Mouse (Mus musculus): ENCODE measurements around the gene Smyd4.

The Smyd4 gene

DNA sequence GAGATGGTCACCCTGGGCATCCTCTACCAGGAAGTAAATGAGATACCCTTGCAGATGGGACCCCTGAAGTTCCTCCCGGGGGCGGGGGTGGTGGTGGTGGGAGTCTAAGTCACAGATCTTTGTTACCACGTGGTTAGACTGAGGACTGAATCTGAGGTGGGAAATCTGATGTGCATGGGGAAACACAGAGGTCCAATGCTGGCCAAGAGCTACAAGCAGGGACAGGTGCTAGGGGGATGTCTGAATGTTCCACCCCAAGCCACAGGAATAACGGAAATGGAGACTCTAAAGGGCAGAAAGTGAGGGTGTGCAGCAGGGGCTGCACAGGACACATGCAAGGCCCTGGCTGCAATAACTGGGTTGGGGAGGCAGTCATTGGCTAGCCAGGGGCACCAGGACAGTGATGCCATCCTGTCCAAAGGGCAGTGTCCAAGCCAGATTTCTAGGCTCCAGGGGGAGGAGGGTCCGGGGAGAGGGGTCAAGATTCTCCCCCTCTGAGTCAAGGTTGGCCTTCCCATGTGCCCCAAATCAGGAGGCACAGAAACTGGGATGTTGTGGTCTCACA, 72.7 kb downstream of the Smyd4 start:
- no peak for DNase-seq (ENCODE audit: low read depth)

DNA sequence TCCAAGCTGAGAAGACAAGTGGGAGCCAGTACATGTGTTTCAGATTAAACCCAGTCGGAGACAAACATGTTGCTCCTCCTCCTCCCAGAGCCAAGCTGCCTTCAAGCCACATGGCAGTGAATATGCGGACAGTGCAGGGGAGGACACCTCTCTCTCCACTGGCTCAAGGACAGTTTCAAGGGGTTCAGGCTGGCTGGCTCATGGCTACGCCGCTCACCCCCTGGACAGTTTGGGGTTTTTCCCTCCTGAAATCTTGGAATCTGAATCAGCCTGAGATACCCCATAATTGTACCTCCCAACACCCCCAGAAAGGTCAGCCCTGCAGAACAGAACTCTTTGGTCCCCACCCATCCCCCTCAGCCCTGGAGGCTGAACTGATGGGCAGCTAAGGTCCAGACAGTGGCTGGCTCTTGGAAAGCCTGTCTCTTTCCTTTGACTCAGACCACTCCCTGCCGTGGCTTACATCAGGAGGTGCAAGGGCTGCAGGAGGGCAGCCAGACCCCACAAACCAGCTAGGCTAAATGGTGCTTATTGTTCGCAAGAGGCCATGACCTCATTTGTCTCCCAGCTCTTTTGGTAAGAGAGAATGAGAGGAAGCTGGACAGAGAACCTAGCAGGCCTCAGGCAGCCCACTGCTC, 73.3 kb downstream of the Smyd4 start:
- no peak for DNase-seq (ENCODE audit: low read depth)

DNA sequence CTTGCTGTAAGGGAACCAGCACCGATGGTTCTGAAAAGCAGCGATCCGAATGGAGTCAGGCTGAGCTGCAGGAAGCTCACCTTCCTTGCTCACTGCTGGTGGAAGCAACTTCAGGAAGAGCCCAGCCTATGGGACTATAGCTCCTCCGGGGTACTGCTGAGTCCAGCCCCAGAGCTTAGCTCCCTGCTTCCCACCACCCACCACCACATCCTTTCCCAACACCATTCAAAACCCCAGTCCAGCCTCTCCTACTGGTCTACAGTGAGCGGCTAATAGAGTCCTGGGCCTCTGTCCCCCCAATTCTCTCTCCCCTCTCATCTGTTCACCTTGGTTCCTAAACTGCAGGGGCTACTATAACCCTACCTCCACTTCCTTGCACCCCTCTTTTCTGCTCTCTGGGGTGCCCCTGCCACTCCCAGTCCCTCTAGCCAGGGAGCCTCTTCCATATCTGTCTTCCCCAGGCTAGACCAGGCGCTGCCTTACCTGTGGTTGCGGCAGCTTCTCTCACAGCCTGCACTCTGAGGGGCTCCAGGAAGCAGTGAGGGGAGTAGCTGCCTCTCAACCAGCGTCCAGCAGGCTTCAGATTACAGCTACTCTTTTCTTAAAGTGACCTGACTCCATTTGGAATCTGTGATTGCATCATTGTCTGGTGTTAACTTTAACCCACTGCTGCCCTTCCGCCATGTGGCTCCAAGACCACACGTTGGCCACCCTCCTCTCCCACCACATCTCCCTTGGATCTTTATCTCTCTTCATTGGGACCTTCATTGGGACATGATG, 74.0 kb downstream of the Smyd4 start, which contains the start of gene Serpinf1:
Gene Serpinf1, minus strand, starts transcription at position 689 of the 780 bp plus-strand sequence.
- no peak for DNase-seq (ENCODE audit: low read depth)

DNA sequence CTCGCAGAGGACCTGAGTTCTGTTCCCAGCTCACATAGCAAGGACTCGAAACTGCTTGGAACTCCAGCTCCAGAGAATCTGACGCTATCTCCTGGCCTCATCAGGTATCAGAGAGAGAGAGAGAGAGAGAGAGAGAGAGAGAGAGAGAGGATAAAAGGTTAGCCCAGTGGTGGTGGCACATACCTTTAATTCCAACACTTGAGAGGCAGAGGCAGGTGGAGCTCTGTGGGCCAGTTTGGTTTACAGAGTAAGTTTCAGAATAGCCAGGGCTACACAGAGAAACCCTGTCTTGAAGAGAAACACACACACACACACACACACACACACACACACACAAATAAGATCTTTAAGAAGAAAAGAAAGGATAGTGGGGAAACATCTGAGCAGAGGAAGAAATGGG, 74.9 kb downstream of the Smyd4 start:
- no peak for DNase-seq (ENCODE audit: low read depth)

DNA sequence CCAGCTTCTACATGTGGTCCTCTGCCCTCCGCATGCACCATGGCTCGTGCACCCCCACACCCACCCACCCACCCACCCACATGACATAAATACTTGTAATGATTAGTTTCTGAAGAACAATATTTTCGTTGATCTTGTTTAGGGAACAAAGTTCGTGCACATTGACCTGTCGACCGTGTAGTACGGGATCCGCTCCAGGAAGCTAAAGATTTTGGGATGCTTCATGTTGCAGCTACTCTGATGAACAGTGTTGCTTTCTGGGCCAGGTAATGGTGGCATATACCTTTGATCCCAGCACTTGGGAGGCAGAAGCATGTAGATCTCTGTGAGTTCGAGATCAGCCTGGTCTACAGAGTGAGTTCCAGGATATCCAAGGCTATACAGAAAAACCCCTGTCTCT, 75.8 kb downstream of the Smyd4 start:
- DNase-seq (ENCODE audit: low read depth) = no peak

DNA sequence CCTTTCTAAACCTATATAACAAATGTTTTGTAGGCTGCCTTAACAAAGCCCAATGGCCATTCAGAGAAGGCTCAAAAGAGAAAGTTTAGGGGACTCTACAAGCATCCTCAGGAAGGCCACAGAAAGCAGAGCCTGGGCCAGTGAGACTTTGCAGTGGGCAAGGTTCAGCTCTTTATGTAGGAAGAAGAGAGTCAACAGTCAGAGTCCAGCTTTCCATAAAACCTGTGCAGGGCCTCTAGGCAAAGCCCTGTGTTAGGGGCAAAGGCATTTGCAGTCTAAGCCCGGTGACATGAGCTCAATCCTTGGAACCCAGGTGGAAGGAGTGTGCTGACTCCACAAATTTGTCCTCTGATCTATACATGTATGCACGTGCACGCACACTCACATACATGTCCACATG, 76.2 kb downstream of the Smyd4 start:
- no peak for DNase-seq (ENCODE audit: low read depth)

DNA sequence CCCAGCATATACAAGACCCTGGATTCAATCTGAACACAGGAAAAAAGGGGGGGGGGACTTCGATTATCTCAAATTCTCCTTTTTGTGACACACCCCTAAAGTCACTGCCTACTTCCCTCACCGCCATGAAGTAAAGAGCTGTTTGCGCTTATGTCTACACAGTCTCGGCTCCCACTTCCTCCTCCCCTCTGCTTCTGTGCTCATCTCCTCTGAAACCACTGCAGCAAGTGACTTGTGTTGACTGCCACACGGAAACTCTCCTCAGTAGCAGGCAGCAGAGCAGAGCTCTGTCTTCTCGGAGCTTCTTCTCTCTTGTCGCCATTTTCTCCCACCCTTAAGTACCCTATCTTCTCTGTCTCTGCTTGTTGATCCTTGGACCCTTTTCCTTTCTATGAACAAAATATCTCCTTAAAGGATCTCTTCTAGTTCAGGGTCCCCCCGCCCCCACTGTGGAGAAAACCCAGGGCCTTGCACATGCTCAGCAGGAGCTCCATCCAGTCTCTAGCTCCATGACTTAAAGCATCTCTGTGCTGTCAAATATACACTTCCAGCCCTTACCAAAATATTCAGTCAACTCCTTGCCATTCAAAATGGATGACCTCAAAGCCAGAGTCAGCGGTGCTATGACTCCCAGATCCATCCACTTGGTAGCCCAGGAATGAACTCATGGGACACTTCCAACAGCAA, 80.9 kb downstream of the Smyd4 start:
- peak; percentile 25 for DNase-seq (ENCODE audit: low read depth)

DNA sequence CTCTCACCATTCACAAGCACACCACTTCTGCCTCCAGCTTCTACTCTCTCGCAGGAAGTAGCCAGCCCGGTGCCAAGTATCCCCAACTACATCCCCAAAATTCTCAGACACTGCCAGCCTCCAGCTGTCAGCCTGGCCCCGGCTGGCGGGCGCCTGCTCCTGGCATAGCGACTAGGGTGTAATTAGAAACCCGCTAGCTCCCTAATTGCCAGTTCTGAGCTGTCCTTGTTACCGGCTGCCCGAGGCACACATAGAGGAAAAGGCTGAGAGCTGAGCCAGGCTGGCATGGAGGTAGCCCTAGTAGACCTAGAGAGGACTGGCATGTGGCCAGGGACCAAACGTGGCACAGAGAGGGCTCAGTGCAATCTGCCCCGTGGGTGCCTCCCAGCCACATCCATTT, 83.1 kb downstream of the Smyd4 start:
- DNase-seq (ENCODE audit: low read depth) = no peak

DNA sequence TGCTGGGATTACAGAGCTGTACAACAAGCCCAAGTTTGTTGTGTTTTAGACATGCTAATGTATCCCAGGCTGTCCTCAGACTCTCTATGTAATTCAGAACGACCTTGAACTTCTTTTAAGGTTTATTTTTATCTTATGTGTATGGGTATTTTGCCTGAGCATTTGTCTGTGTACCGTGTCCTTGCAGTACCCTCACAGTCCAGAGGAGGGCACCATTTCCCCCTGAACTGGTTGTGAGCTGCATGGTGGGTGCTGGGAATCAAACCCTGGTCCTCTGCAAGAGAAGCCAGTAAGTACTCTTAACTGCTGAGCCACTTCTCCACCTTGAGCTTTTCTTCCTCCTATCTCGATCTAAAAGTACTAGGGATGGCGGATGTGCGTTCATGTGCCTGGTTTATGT, 85.9 kb downstream of the Smyd4 start:
- DNase-seq (ENCODE audit: low read depth) = no peak

DNA sequence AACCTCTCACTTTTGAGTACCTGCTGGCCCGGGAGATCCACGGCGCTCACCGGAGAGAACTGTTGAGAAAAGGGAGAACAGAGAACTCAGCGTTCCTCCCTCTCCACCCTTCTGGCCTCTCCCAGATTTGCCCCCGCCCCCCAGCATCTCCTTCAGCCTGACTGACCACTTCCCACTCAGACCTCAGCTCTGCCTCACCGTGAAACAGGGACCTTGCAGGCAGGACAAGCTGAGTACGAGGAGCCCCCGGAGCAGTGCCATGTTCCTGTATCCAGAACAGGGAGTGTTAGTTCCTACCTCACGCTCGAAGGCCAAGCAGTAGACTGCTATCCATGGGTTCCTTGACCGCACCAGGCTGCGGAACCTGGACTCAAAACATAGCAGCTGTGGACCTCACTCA, 90.0 kb downstream of the Smyd4 start:
- no peak for DNase-seq (ENCODE audit: low read depth)

DNA sequence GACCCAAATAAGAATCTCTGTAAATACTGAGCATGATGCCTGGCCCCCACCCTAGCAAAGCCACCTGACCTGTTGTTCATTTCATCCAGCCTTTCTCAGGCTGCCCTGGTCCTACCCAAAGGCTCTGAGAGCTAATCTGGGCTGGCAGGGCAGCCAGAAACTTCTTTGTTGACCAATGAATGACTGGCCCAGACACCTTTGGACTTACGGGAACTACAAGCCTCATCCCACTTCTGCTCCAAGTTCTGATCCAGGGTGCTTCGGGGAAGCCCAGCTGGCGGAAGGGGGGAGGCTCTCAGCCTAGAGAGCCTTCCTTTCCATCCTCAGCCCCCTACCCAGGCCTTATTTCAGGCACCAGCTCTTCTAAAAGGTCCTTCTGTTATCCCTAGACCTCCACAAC, 90.6 kb downstream of the Smyd4 start:
- DNase-seq (ENCODE audit: low read depth) = no peak

DNA sequence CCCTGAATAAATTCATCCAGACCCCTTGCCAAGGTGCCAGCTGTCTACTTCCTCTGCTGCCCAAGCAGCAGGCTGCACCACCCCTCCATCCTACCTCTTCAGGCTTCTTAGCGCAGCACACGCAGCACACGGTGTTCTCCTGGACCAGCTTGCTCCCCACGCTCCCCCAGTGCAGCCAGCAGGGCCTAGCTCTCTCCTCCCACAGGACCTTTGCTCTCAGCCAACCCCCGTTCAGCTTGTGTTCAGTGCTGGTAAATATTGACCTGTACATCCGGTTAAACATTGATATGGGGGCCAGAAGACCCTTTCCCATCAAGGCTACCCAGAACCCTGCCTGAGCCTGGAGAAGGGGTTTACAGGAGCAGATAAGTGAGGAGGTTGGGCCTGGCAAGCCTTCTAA, 91.1 kb downstream of the Smyd4 start, which contains the start of gene Serpinf2:
Gene Serpinf2, minus strand, starts transcription at position 229 of the 400 bp plus-strand sequence.
- no peak for DNase-seq (ENCODE audit: low read depth)

DNA sequence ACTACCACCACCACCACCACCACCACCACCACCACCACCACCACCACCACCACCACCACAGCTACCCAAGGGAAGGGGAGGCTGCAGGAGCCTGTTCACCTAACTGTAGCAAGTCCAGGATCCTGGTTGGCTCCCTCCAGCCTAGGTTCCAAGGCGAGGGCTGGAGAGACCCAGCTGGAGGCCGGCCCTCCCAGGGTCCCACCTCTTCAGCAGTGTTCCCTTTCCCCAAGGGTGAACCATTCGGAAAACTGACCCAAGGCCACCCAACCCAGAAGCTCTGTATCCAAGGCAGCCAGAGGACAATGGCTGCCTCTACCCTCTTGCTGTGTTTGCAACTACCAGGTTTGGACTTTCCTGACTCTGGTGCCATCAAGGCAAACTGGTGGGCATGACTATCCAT, 91.7 kb downstream of the Smyd4 start:
- no peak for DNase-seq (ENCODE audit: low read depth)

DNA sequence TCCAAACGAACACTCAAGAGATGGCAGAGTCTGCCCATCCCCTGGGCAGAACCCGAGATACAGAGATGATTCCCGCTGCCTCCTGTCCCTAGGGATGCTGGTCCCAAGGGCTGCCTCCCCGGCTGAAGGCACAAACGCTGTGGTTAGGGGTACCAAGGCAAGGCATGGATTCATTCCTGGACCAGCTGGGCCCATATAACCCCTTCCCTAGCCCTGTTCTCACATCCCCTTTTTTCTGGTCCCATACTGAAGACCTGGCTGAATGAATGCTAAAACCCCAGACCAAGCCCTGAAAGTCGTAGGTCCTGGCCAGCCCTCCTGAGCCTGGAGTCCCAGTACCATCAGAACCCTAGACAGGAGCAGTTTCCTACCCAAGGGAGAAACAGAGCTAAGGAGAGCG, 92.8 kb downstream of the Smyd4 start:
- no peak for DNase-seq (ENCODE audit: low read depth)

DNA sequence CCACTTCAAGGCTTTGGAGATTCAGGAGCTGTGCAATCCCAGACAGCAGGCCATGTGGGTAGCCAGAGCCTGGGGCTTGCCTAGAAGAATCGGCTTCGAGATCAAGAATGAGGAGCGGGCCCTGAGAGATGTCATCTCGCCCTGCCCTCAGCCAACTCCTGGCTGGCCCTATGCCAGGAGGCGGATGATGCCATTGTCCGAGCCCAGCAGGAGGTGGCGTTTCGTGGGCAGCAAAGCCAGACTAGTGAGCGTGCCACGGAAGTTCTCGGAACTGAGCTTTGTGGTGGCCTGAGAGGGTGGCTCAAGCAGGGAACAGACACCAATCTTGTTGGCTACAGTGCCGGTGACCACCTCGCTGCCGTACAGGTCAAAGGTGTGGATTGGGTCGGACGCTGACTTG, 93.4 kb downstream of the Smyd4 start:
- no peak for DNase-seq (ENCODE audit: low read depth)

DNA sequence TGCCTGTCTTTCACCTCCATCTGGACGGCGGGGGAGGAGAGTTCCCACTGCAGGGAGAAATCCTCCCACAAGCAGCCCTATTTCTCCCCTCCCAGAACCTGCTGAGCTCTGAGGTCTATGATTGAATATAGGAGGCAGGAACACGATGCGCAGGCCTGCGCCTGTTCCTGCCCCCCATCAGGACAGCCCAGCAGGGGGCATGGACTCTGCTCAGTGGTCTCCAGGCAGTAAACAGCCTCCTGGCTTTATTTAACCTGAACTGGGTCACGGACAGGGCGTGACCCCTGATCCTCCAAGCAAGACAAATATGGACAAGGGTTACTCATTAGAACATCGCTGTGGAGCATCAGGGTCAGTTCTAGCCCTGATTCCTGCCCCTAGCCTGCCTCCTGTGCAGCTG, 95.5 kb downstream of the Smyd4 start:
- DNase-seq (ENCODE audit: low read depth) = no peak

DNA sequence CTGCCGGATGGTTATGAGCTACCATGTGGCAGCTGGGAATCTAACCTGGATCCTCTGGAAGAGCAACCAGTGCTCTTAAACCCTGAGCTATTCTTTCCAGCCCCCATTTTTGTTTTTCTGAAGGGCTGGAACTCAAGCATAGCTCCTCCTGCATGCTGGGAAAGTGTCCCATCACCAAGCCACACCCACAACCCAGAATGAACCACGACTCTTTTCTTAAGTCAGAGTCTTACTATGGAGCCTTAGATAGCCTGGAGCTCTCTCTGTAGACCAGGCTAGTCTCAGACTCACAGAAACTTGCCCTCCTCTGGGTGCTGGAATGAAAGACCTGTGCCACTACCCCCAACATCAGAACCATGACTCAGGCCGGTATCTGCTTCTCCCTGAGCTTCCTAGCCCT, 100.3 kb downstream of the Smyd4 start:
- DNase-seq (ENCODE audit: low read depth) = no peak

DNA sequence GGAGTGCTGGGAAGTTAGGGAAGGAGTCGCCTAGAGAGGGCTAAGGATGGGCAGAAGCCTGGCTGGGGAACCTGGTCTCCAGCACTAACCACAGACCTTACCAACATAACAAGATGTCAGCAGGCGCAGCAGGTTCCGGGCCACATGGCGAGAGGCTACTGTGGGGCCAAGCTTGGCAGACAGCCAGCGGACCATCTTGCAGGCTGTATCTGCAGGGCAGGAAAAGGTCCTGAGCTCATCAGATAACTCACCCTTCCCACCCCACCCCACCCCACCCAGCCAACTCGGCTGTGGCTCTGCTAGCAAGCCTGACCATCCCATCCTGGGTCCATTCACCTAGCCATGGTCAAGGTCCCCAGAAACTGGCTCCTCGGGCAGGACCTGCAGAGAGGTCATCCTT, 101.5 kb downstream of the Smyd4 start:
- no peak for DNase-seq (ENCODE audit: low read depth)

DNA sequence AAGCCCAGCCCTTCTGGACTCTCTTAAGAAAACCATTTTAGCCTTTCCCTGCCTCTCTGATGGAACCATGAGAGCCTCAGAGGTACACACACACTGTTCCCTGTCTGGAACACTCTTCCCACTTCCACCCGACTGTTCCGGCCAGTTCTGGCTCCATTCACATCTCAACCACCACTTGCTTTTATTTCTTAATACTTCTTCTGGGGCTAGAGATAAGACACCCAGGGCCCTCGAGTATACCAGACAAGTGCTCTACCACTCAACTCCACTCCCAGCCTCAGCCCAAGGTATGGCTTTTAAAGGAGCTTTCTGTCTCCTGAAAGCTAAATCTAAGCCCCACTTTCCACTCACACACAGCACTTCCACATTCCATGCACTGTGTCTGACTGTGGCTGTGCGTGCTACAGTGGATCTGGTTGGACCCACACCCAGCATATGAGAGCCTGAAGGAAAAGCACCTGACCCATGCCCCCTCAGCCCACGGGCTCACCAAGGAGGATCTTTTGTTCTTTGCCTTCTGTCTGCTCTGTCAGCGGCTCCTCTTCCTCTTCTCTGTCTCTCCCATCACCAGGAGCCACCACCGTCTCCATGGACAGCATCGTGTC, 102.2 kb downstream of the Smyd4 start:
- DNase-seq (ENCODE audit: low read depth) = no peak

DNA sequence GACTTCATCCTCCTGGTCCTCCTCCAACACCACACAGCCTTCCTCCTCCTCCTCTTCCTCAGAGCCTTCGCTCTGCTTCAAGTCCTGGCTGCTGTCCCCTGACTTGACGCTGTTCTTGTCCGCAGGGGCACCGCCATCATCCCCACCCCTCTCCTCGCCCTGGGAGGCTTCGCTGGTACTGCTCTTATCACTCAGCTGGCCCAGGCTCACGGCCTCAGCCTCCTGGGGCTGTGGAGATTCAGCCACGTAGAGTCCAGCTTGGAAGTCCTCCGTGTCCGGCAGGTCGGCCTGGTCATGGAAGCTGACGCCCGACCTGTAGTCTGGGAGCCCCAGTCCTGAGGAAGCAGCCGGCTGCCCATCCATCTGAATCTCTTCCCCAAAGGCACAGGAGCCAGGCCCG, 102.7 kb downstream of the Smyd4 start:
- no peak for DNase-seq (ENCODE audit: low read depth)

DNA sequence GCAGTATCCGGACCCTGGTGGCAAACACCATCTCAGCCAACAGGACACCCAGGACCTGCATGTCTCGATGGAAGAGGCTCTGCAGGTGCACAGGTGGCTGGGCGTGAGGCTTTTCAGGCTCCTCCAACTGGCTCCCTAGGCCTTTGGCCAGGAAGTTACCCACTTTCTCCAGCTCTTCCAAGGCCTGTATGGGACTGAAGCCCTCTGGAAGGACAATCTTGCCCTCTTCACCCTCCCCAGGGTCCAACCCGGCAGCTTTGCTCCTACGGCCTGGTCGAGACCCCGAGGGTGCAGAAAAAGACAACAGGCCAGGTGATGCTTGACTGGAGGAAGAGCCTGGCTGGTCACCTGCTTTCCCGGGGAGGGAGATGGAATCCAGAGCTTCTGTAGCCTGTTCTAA, 103.8 kb downstream of the Smyd4 start:
- DNase-seq (ENCODE audit: low read depth) = no peak

DNA sequence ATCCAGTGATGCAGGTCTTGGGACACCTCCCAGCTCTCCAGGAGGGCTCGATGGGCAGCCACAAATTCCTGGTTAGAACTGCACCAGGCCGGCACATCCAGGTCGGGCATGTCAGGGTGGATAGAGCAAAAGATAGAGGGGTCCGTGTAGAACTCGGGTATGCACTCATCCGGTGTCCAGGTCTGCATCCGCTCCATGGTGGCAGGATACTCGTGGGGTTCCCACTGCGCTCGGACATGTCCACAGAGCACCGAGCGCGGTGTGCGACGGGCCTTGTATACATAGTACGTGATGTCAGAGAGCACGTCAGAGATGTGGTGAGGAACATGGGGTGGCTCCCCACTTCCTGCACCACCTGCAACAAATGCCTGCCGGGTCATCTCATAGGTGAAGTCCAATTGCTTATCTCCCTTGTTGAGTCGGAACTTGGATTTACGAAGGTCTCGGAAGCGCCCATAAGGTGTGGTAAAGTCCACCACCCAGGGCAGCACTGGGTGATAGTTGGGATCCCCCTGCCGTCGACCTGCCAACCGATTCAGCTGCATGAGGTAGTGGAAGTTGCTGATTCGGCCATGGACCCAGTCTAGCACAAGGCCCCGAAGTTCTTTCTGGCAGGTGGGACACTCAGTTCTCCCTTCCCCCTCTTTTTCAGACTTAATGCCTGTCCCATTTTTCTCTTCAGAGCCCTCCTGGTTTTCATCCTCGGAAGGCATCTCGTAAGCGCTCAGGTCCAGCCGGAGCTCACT, 104.8 kb downstream of the Smyd4 start:
- DNase-seq (ENCODE audit: low read depth) = no peak
